Mouse (Mus musculus) kidney, postnatal 0 days (tissue): ENCODE results near the gene Rhoj. TPM values are rescaled to one million over a fixed set of nuclear protein-coding genes. Genes with fewer than 3 reads are reported as not detected.
"Not testable (repeated sequence)": the region's sequence is repeated elsewhere in the genome, so short reads cannot be mapped to it uniquely, and the experiment has no call there.

Experiments
- ATAC-seq: fragments of 200-750 bp; cut with Nextera tagmentation; replicated peaks from 2 replicates; pipeline ENCODE4 v1.8.0; 2017; ENCODE audit warnings: low read depth, moderate number of reproducible peaks, moderate TSS enrichment, moderate library complexity; ENCODE audit not compliant: low FRiP score
- DNase-seq: peaks from one replicate; pipeline ENCODE4 v3.0.0-alpha.2; 2016; ENCODE audit warnings: low spot score
- H3K27ac ChIP-seq: fragments of 300-500 bp; sonication (generic); 2 replicates; pipeline ENCODE4 v1.5.1; 2014; ENCODE audit warnings: mild to moderate bottlenecking
- H3K27me3 ChIP-seq: fragments of 300-500 bp; sonication (generic); 2 replicates; pipeline ENCODE4 v1.6.1; 2014; ENCODE audit warnings: low read length, mixed read lengths; ENCODE audit not compliant: insufficient read depth
- H3K36me3 ChIP-seq: fragments of 300-500 bp; sonication (generic); 2 replicates; pipeline ENCODE4 v1.6.1; 2014; ENCODE audit warnings: low read length, mixed read lengths; ENCODE audit not compliant: insufficient read depth
- H3K4me1 ChIP-seq: fragments of 300-500 bp; sonication (generic); replicated peaks from 2 replicates; pipeline ENCODE4 v1.6.1; 2014; ENCODE audit warnings: antibody characterized with exemption, low read length, mixed read lengths; ENCODE audit not compliant: insufficient read depth
- H3K4me2 ChIP-seq: fragments of 300-500 bp; sonication (generic); 2 replicates; pipeline ENCODE4 v1.6.1; 2014; ENCODE audit warnings: mild to moderate bottlenecking, low read length, moderate library complexity, mixed read lengths
- H3K4me3 ChIP-seq: fragments of 300-500 bp; sonication (generic); replicated peaks from 2 replicates; pipeline ENCODE4 v1.5.1; 2014; ENCODE audit warnings: low read depth, low read length
- H3K9ac ChIP-seq: fragments of 300-500 bp; sonication (generic); 2 replicates; pipeline ENCODE4 v1.6.1; 2014; ENCODE audit warnings: low read depth, low read length
- H3K9me3 ChIP-seq: fragments of 300-500 bp; sonication (generic); replicated peaks from 2 replicates; pipeline ENCODE4 v1.6.1; 2016; ENCODE audit warnings: low read length, inconsistent platforms, mixed read lengths
- CTCF ChIP-seq: IDR thresholded peaks from 2 replicates; pipeline ENCODE4 v1.5.1; 2016; ENCODE audit warnings: antibody characterized with exemption, low read depth, mild to moderate bottlenecking, moderate library complexity
- WGBS: fragments of 180-500 bp; shearing (Covaris S2); extraction: QIAGEN DNeasy Blood & Tissue Kit; methylation state at CpG from one replicate; pipeline ENCODE4 v1.1.7; 2014; 5-methylcytosine and 5-hydroxymethylcytosine counted together
- polyA plus RNA-seq: library from polyadenylated mRNA; unstranded; fragments of >200 nt; fragmentation: Nextera tagmentation; extraction: Ambion mirVana; gene quantifications from 2 replicates; pipeline ENCODE4 v1.2.1, GENCODE M21; 2015

The Rhoj gene
- polyA plus RNA-seq, 1 experiment from 2014 or later = 51.5 TPM

DNA sequence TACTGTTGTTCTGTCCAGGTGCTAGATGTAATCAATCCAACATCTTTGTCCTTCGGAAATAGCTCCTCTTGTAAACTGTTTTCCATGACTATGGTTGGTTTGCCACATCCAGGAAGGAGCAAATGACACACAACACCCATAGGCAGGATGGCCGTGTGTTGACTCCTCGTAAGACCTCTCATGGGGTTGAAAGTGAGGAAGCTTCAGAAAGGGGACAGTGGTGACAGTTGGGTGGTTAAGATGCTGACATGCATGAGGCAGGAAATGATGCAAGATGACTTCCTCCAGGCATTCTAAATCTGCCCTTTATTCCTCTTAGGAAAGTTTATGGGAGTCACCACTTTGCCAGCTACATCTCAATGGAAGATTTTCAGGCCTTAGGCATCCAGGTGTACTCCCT is 31.8 kb downstream of the Rhoj start:
- Histone ChIP-seq H3K9ac (no peak overlapping the region), H3K27me3 (no peaks in the 10 kb centered on the region), H3K4me1 (no peaks in the 10 kb centered on the region), H3K4me2 (no peak overlapping the region), H3K27ac (no peak overlapping the region), H3K9me3 (no peaks in the 10 kb centered on the region), H3K36me3 (no peaks in the 10 kb centered on the region), H3K4me3 (no peak overlapping the region)
- ATAC-seq = no peak
- DNase-seq = no peak
- no peak for TF ChIP-seq CTCF
- 82% methylated on average over 3 of the region's 3 CpGs for WGBS

DNA sequence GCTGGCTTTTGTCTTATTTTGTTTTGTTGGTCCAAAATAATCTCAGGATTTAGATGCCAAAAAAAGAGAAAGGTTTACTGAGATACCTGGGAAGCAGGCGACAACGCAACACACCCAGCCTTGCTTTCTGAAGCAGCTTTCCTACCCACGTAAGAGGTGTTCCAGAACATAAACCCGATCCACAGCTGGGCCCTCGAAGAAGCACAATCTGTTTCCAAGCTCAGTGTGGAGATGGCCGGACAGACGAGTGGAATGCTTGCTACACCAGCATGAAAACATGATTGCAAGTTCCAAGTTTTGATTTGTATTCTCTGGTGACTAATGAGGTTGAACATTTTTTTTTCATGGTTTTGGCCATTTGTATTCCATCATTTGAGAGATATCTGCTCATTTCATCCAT is 32.2 kb downstream of the Rhoj start:
- no peaks in the 10 kb centered on the region for H3K36me3 ChIP-seq
- H3K9ac ChIP-seq = no peak overlapping the region
- DNase-seq (no peak), ATAC-seq (no peak)
- H3K4me3 ChIP-seq = no peak overlapping the region
- H3K9me3 ChIP-seq = no peaks in the 10 kb centered on the region
- H3K27ac ChIP-seq = no peak overlapping the region
- H3K4me2 ChIP-seq = no peak overlapping the region
- no peaks in the 10 kb centered on the region for H3K4me1 ChIP-seq
- 83% methylated on average over 7 of the region's 7 CpGs for WGBS
- TF ChIP-seq CTCF = no peak
- no peaks in the 10 kb centered on the region for H3K27me3 ChIP-seq

DNA sequence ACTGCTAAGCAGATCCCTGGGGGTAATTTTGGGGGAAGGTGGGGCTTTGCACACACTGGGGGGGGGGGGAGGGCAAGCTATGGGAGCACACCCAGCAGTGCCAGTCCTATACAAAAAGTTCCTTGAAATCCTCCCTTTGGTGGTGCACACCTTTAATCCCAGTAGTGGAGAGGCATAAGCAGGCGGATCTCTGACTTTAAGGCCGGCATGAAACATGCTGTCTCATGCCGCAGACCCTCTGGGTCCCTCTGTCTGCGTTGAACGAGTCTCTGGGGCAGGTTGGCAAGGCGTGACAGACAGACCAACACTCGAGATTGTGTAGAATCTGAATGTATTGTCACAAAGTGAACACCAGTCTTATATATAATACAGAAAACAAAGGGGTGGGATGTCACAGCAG is 40.4 kb downstream of the Rhoj start:
- Histone ChIP-seq H3K9ac (no peak overlapping the region), H3K27ac (no peak overlapping the region), H3K4me1 (no peaks in the 10 kb centered on the region), H3K4me3 (no peak overlapping the region), H3K27me3 (no peaks in the 10 kb centered on the region), H3K9me3 (no peaks in the 10 kb centered on the region), H3K4me2 (no peak overlapping the region), H3K36me3 (no peaks in the 10 kb centered on the region)
- 93% methylated on average over 7 of the region's 7 CpGs for WGBS
- no peak for TF ChIP-seq CTCF
- ATAC-seq (no peak), DNase-seq (no peak)

DNA sequence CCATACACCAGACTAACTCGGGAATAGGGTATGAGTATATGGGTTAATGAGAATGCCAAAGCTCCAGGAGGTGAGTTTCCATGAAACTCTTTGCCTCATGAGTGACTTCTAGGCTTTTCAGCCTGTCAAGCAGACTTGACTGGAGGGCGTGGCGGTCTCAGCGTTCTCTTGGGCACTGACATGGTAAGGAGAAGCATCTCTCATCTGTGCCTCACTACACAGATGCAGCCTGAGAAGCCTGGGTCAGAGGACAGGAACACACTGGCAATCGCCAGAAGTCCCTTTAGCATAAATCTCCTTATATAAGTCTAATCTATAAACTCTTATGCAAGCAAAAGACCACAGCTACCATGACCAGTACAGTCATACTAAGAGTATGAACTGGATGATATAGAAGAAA is 41.4 kb downstream of the Rhoj start:
- not testable (repeated sequence) for H3K9me3 ChIP-seq, DNase-seq, H3K36me3 ChIP-seq, H3K4me2 ChIP-seq, H3K27ac ChIP-seq, ATAC-seq, H3K4me3 ChIP-seq, H3K27me3 ChIP-seq, H3K4me1 ChIP-seq, H3K9ac ChIP-seq
- 86% methylated on average over 5 of the region's 5 CpGs for WGBS

DNA sequence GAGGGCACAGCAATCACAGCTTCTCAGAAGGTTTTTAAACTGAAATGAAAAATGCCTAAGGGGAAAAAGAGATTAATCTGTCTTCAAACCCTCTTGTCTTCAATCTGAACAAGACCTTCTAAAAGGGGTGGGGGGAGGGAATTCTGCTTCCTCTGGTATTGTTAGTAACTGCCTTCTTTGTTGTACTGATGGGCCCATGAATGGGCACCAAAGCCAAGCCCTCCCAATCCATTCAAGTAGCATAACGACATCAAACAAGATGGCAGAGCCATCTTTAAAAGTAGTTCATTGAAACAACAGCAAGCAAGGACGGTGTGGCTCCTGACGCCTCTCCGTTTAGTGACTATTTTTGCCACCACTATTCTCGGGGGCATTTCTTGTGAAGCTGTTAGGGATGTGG is 42.6 kb downstream of the Rhoj start:
- H3K4me3 ChIP-seq = no peak overlapping the region
- no peak overlapping the region for H3K4me2 ChIP-seq
- no peaks in the 10 kb centered on the region for H3K36me3 ChIP-seq
- ATAC-seq (no peak), DNase-seq (no peak)
- H3K27ac ChIP-seq = no peak overlapping the region
- H3K4me1 ChIP-seq = no peaks in the 10 kb centered on the region
- H3K27me3 ChIP-seq = no peaks in the 10 kb centered on the region
- no peaks in the 10 kb centered on the region for H3K9me3 ChIP-seq
- WGBS = 94% methylated on average over 5 of the region's 5 CpGs
- H3K9ac ChIP-seq = no peak overlapping the region
- no peak for TF ChIP-seq CTCF

DNA sequence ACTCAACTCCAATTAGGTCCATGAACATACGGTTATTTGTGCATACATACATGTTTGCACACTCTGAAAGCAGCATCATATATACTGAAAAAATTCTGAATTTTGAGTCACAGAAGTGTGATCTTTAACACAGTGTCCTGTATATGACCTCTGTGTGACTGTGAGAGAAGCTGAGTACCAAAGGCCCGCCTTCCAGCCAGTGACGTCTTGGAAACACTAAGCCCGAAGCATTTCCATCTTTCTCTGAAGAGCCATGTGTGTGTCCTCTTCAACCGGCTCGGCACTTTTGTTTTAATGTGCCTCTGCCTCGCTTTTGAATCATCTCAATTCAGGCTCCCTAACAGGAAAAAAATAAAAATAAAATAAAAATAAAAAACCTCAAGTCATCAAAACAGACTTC is 43.7 kb downstream of the Rhoj start:
- Histone ChIP-seq H3K27ac (peak overlapping the region; percentile 44; the same call in 1 of the 2 replicates), H3K9ac (no peak overlapping the region), H3K36me3 (no peaks in the 10 kb centered on the region), H3K27me3 (no peaks in the 10 kb centered on the region), H3K9me3 (no peaks in the 10 kb centered on the region), H3K4me3 (no peak overlapping the region), H3K4me1 (0 out of 2 replicates have a peak, but pooled peaks cover 1% of the 10 kb centered on the region), H3K4me2 (no peak overlapping the region; the same call in 1 of the 2 replicates)
- no peak for TF ChIP-seq CTCF
- 57% methylated on average over 7 of the region's 7 CpGs for WGBS
- no peak; the same call in 1 of the 2 replicates for ATAC-seq
- peak; percentile 68 for DNase-seq

DNA sequence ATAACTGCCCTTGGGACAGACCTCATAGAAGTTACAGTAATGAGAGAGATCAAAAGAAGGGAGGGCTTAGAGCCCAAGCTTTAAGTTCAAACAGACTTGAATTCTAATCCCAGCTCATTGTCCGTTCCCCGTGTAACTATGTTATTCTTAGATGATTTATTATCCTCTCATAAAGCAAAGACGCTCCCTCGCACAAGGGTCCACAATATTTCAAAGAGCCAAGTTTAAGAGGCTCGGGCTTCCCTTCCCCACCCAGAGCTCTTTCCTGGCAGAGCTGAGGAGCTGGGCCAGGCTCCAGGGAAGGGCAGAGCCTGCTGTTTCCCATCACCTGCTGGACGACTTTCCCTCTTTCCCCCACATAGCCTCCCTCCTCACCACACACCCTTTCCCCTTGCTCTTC is 44.3 kb downstream of the Rhoj start:
- ATAC-seq (no peak; the same call in 1 of the 2 replicates), DNase-seq (peak; percentile 80)
- 21% methylated on average over 6 of the region's 6 CpGs for WGBS
- H3K27ac ChIP-seq = peak overlapping the region; percentile 44; the same call in 1 of the 2 replicates
- H3K27me3 ChIP-seq = no peaks in the 10 kb centered on the region
- no peak overlapping the region; the same call in 1 of the 2 replicates for H3K4me2 ChIP-seq
- no peak for TF ChIP-seq CTCF
- no peak overlapping the region for H3K4me3 ChIP-seq
- no peaks in the 10 kb centered on the region for H3K36me3 ChIP-seq
- H3K9me3 ChIP-seq = no peaks in the 10 kb centered on the region
- no peak overlapping the region for H3K9ac ChIP-seq
- H3K4me1 ChIP-seq = 0 out of 2 replicates have a peak, but pooled peaks cover 3% of the 10 kb centered on the region
